Mouse (Mus musculus) mouse trophoblast stem cell (cell line): ENCODE results near the gene AI182371.

Experiments
- in situ Hi-C, 2 experiments: fragments of 300-500 bp; cut with MseI, MboI; formaldehyde crosslinking; loops; 2 replicates in 1 of 2; 3 replicates in 1 of 2; pipeline ENCODE4 v1.15.1; 2025

Gene AI182371

DNA sequence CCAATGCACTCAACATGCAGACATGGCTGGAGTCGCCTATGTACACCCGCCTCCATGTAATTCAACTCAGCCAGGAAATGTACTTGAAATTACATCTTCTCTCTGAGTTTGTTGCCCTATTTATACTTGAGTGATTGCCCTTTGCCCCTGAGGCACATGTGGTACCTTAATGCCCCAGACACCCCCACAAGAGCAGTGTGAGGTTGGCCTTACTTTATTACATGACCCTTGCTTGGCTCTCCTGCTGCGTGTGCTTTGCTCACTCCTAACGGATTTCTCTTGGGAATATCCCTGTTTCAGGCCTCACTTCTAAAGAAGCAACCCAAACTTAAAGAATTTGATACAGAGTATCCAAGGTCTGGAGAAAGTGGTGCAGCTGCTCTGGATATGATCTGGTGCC lies 31.1 kb downstream of the AI182371 start:
- in situ Hi-C loops: no loop called here

DNA sequence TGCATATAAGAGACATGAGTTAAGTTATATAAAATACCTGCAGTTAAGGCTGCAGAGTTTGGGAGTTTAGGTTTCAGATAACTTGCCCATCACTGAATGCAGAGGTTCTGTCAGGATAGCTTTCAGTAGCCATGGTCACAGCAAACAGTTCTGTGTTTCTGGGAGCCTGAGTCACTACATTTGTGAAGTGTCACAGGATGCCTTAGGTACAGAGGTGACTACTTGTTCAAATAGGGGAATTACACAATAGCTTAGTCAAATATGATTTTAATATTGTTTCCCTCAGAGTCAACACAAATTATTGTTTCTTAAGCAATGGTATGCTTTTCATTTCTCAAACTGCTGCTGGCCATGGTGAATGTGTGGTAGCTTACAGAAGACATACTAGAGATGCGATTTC lies 32.2 kb downstream of the AI182371 start:
- in situ Hi-C loops: no loop called here

DNA sequence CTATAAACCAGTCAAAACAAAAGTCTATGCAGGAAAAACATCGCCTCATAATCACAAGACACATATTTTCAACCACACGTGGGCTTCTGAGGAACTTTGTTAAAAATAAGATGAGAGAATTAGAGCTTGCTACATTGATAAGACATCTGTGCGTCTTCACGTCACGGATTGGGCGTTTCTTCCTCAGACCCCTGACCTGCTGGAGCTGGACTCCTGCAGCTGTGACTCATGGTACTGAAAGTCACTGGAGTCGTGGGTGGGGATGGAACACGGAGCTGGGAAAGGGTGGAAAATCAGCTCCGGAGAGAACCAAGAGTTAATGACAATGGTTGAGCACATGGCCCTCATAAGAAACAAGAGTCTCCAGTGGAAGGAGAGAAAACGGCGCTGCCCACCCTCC lies 34.2 kb downstream of the AI182371 start:
- in situ Hi-C loops: no loop called here

DNA sequence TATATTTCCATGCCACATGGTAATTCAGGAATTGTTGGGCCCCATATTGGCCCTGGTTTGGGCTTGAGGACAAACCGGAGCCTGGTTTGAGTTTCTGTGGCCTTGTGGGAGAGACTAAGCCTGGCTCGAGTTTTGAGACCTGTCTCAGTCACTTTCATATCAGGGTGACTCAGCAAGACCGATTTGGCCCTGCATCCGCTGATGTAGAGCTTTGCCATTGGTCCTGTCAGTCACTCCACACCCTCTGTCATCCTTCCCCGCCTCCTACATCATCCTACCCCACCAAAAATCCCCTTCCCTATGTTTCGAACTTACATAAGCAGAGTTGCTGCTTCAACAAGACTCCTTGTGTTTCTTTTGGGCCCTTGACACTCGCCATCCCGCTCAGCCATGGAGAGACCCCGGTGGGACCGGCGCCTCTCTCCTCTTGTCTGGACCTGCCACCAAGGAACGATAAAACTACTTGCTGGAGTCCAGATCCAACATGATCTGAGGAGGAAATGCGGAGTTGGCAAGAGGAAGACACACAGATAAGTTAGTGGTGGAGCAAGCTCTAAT lies 34.7 kb downstream of the AI182371 start:
- in situ Hi-C loops: no loop called here

DNA sequence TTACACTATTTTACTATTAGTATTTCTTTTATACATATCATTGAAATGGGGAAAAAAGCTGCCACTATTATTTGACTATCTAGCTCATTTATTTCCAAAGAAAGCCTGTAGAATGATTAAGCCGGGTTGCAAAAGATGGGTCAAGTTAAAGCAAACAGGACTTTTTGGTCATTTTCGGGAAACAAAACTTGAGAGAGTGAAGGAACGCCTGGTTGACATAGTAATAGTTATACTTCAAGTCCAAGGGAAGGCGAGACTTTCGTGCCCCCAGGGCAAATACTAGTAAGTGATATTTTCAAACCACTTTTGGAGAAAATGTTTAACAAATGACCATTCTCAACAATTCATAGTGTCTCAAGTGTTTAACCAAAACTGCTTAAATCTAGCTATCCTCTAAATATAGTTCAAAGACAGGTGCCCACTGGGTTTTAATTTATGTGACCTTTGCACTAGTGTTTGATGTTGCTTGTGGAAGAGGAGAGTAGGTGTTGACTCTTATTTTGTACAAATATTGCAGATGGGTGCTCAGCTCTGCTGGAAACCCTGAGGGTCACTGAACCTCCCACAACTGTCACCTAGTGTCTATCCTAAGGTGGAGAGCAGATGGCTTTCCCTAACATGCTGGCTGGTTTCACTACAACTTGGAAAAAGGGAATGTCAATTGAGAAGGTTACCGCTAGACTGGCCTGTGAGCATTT lies 37.9 kb downstream of the AI182371 start:
- in situ Hi-C loops: no loop called here

DNA sequence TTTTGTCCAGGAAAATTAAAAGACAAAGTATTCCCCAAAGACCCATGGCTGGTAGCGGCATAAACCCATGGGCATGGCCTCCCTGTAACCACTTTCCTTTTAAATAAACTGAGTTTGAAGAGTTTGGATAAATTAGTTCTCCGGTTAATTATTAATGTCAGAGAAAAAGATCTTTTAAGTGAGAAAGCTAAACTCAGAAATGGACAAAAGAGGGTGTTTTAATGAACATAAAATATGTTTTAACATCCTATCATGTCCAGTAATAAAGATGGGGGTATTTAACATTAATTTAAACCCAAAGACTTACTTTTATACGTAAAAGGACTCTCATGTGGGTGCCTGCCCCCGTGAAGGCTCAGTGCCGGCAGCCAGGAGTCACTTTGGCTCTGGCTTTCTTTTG lies 40.0 kb downstream of the AI182371 start, which contains the start of gene Hc:
Gene Hc (minus strand): TSS at position 101 of the 400 bp plus-strand sequence.
- in situ Hi-C loops: no loop called here

DNA sequence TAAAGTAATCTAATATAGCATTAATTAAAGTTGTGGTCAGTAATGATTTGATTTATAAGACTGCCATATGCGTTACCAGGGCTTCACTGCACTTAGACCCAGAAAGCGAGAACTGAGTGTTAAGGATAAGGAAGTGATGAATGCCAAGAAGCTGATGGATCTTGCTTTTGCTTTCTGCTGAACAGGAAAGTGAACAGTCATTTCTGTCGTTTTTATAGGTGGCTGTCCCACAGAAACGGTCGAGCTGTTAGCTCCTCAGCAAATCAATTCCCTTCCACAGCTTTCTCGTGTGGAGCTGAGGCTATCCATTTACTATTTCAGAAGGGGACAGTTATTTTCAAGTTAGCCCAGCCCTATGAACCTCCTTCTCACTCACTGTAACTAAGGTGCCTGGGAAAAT lies 40.4 kb downstream of the AI182371 start:
- in situ Hi-C loops: no loop called here

DNA sequence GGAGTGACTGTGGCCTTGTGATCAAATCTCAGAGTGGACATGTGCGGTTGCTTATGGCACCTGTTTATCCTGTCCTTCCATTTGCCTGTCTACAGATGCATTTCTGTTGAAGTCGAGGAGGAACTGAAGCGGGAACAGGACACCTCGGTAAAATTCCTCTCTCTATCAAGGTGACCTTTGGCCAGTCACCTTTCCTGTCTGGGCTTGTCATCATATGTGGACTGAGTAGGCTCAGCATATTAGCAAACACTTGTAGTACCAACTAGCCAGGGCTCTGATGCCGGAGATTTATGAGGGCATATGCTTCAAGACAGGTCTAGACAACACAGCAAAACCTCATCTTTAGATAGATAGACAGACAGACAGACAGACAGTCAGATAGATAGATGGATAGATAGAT lies 41.1 kb downstream of the AI182371 start:
- in situ Hi-C loops: no loop called here

DNA sequence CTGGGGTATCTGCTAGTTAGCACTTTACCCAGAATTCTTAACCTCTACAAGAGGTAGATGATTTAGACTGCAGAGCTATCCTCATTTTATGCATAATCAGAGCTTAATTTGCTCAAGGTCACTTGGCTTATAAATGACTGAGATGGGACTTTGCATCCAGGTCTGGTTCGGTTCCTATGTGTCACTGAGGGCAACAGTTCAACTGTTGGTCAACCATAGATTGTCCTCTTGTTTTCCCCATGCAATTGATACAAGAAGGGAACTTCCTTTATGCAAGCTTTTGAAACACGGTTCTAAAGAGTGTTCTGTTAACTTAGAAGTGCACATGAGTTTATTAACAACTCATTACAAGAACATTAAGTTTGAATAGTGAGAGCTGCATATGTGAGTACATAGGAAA lies 43.0 kb downstream of the AI182371 start:
- in situ Hi-C loops: no loop called here

DNA sequence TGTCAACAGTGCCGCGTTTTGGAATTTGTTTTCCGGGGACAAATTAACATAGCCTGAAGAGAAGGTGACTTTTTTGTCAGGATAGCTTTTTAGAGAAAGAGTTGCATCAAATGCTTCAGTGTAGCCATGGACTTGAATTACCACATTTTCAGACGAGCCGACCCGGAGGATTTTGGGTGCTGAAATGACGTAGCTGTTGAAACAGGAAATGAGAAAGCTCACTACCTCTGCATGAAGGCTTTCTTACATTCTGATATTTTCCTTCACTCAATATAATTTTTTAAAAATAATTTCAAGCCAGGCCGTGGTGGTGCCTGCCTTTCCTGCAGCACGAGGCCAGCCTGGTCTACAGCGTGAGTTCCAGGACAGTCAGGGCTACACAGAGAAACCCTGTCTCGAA lies 44.1 kb downstream of the AI182371 start:
- in situ Hi-C loops: no loop called here

DNA sequence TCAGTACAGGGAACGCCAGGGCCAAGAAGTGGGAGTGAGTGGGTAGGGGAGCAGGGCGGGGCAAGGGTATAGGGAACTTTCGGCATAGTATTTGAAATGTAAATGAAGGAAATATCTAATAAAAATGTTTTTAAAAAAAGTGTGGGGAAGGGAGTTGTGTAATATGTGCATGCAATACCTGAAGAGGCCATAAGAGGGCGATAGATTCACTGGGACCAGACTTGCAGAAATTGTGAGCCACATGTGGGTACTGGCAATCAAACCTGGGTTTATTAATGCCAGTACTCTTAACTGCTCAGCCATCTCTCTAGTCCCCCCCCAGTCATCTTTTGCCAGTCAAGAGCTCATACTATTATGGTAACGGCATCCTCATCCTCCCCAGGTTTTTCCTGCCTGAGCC lies 52.5 kb downstream of the AI182371 start:
- in situ Hi-C loops: loop anchor here in 1 of 2 experiments (5.0 kb wide), 1 partner anchor 58 kb away; the partner anchor contains the start of gene Cntrl

DNA sequence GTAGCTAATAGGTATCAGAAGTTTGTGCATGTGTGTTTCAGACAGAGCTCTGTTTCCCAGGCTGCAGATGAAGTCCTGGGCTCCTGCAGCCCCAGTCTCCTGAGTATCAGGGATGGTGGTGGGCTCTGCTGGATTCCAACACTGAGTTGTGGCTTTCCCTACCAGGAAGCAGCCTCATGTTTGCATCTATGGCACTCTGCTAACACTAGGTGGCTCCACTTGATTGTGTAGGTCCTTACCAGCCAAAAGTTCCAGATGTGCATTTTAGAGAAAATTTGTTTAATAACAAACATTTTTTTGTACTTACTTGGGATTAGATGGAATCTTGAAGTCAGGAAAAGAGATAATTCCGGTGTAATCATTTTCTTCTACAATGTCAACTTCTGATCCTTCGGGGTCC lies 56.4 kb downstream of the AI182371 start:
- in situ Hi-C loops: loop anchor here in 1 of 2 experiments (5.0 kb wide), 1 partner anchor 62 kb away; the partner anchor contains the start of gene Cntrl

DNA sequence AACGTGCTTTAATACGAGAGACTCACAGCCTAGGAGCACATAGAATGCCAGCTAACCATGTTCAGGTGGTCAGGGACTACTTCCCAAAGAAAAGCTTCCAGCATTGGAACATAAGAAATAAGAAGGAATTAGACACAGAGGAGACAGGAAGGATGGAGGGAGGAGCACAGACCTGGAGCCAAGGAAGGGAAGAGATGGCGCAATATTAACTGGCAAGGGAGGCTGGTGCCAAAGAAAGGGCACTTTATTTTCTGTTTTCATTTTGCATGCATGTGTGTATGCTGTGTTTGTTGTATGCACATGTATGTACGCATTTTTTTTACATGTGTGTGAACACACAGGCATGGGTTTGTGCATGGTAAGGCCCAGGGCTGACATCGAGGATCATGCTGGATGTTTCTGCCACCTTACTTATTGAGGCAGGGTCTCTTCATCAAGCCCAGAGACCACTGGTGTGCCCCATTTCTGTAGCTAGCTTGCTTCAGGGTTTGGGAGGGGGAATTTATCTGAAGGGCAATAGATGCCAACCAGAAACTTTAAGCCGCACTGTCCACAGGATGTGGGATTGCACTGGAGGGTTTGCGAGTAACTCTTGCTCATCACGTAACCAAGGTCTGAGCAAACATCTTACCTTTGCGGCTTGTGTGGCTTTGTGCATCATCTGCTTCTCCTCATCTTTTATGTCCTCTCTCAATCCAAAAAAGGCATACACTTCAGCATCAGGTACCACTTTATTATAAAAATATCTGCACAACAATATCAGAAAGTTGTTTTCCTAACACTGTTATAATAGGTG lies 62.6 kb downstream of the AI182371 start:
- in situ Hi-C loops: no loop called here
